Mouse (Mus musculus) Muller cell, postnatal 12 days (primary cell): ENCODE measurements around the gene Man2b2.

Experiments used
- DNase-seq: peaks from one replicate; pipeline ENCODE4 v3.0.0-alpha.2; 2015; ENCODE audit errors: inconsistent ontology term

Gene Man2b2

DNA sequence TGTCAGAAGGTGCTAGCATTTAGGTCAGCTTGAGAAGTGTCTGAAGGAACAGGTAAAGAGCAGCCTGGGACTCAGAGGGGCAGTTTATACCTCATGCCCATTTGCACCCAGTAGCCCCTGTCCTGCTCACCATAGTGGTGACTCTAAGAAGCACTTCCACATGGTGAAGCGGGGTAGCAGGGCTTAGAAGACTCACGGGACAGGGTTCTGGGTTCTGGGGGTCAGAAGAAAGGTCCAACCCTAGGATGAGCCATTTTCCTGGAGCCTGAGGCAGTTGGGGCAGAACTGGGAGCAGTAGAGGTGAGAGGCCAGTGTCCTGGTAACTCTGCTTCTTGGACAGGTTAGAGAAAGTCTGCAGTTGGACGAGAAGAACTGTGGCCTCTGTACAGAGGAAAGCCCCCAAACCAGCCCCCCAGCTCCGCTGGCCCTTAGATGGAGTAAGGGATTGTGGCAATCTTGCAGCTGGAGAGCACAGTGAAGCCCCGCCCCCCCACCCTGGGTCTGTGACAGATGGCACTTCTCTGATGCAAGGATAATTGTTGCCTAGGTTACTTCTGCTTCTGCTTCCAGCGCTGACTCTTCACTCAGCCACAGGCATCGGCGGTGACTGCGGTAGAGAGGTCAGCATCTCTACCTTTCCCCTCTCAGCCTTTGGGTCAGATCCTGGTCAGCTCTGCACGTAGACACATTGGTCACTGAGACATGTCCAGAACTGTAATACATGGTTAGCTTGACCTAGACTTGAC lies 63.3 kb downstream of the Man2b2 start:
- peak; percentile 33 for DNase-seq

DNA sequence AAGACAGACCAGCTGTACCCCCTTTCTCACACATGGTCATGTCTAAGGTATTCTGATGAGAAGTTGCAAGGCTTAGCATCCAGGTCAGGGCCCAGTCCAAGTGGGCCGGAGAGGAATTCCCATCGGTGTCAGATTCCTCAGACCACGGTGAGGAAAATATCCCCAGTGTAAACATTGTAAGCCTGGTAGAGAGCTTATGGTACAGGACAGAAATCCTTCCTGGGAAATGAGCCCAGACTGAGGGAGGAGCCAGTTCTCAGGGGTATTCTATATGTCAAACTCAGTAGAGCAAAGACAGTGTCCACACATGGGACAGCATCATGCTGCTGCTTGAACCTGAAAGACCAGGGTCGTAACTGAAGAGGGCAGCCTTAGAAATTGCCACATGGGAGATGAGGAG lies 70.6 kb downstream of the Man2b2 start:
- no peak for DNase-seq

DNA sequence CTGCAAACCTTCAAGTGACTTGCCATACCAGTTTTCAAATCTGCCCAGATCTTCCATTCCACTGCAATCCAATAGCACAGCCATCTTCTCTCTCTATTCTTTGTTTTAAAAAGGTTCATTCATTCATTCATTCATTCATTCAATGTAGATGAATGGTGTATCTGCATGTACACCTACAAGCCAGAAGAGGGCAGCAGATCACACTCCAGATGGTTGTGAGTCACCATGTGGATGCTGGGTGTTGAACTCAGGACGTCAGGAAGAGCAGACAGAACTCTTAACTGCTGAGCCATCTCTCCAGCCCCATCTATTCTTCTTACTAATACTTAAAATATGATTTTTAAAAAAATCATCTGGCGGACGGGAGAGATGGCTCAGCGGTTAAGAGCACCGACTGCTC lies 73.4 kb downstream of the Man2b2 start:
- no peak for DNase-seq
